ENCODE assay signal across 19 mouse cellular contexts in genomic region chr1:137593732-137594131, GRCm38 (mm10).
DNase-seq lines count a peak whose midpoint lies in the region; ATAC-seq lines count a peak whose summit lies in the region.
"Had no signal": no experiment of that assay in that cellular context is flagged by ENCODE, and none has a peak within 500 bp of the region (broad histone marks: within the 10 kb centered on the region; RNA-seq: fewer than 3 reads in every experiment).

No protein-coding gene starts in this region.

- peak; percentile 77 for ATAC-seq in common myeloid progenitor, adult 5-6 weeks (replicated peaks; ENCODE audit: low read depth, poor library complexity, severe bottlenecking)
- ATAC-seq in granulocyte monocyte progenitor cell, adult 5-6 weeks (replicated peaks; ENCODE audit: poor library complexity, severe bottlenecking): peak; percentile 96
- ATAC-seq in megakaryocyte progenitor cell, adult 5-6 weeks (replicated peaks; ENCODE audit: poor library complexity): peak; percentile 91
- ATAC-seq: activated CD4-positive, CD25-positive, alpha-beta regulatory T cell, adult 4 months; forebrain, embryonic 13.5 days; forebrain, embryonic 15.5 days; forebrain, postnatal 0 days; Patski had no signal

- DNase-seq in lung, postnatal 36 days: no peak
- no peak for DNase-seq in MN1 (ENCODE audit: low spot score)
- DNase-seq: adrenal gland, adult 8-10 months; adrenal gland, postnatal 14 days; adrenal gland, postnatal 36 days; cerebellum, adult 11-12 months; cerebellum, adult 2 months; cerebellum, adult 9-10 months; cerebellum, postnatal 10 days; cerebellum, postnatal 25 days; embryo, embryonic 11 days; forebrain, postnatal 0 days had no signal
